Mouse (Mus musculus) spleen, postnatal 0 days (tissue): Measurements from ENCODE around the gene Pate3. TPM values are rescaled to one million over a fixed set of nuclear protein-coding genes. Genes with fewer than 3 reads are reported as not detected.

ENCODE experiments used
- polyA plus RNA-seq: library from polyadenylated mRNA; unstranded; fragments of >200 nt; fragmentation: Nextera tagmentation; extraction: Ambion mirVana; gene quantifications from 2 replicates; pipeline ENCODE4 v1.2.1, GENCODE M21; 2015

The Pate3 gene
- not detected in 2 replicates for polyA plus RNA-seq

GRCm38 (mm10) chr9:35648102-35648501 lies at the start of gene Pate3:
TSS of gene Pate3 (minus strand) at chr9:35648202.

GRCm38 (mm10) chr9:35687013-35687412 lies 39.0 kb upstream of the Pate3 start, which contains the start of gene Pate1:
TSS of gene Pate1 (minus strand) at chr9:35687390.

GRCm38 (mm10) chr9:35611841-35612240 lies 36.2 kb downstream of the Pate3 start, which contains the start of gene Pate4:
TSS of gene Pate4 (minus strand) at chr9:35611941.

Other genes with a start within 250 kb of the Pate3 start
- gene Cdon, start 227.1 kb downstream of the Pate3 start, polyA plus RNA-seq = 1.4 and 2.6 TPM in 2 replicates
- not detected in 2 replicates for gene Gm1113, start 129.9 kb downstream of the Pate3 start, polyA plus RNA-seq
- 0.11 and 0.13 TPM in 2 replicates for gene Ddx25, start 89.7 kb downstream of the Pate3 start, polyA plus RNA-seq
- 8.9 and 9.5 TPM in 2 replicates for gene Pus3, start 89.6 kb downstream of the Pate3 start, polyA plus RNA-seq
- gene Pate2, start 77.9 kb downstream of the Pate3 start, polyA plus RNA-seq = 0.23 and 0.51 TPM in 2 replicates
- 9.1 and 9.9 TPM in 2 replicates for gene Hyls1, start 77.8 kb downstream of the Pate3 start, polyA plus RNA-seq
- not detected in 2 replicates for gene Pate4, start 36.3 kb downstream of the Pate3 start, polyA plus RNA-seq
- not detected in 2 replicates for gene Pate1, start 39.2 kb upstream of the Pate3 start, polyA plus RNA-seq
- not detected in 2 replicates for gene Gm17677, start 92.8 kb upstream of the Pate3 start, polyA plus RNA-seq
- not detected in 2 replicates for gene Gm17727, start 129.9 kb upstream of the Pate3 start, polyA plus RNA-seq
- gene Gm27235, start 141.9 kb upstream of the Pate3 start, polyA plus RNA-seq = not detected in 2 replicates
- gene D730048I06Rik, start 141.9 kb upstream of the Pate3 start, polyA plus RNA-seq = not detected in 2 replicates
- gene 9230110F15Rik, start 195.9 kb upstream of the Pate3 start, polyA plus RNA-seq = not detected in 2 replicates